Mouse (Mus musculus): ENCODE results near the gene Fbxl17.

The Fbxl17 gene

DNA sequence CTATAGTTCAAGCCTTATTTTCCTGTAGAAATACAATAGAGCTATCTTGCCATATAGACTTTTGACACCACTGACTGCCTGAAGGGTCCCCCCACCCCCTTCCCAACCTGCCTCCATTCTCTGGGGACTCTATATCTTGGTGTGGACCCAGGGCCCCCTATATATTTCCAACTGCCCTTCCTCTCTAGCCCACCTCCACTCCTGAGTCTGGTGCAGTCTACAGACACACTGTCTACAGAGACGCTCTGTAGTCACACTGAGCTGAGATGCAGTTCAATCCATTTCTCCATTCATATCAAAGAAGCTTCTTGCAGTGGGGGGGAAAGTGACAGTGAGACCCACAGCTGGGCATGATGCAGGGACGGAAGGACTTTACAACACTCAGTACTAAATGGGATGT lies 226.5 kb downstream of the Fbxl17 start:
- DNase-seq, result no peak

DNA sequence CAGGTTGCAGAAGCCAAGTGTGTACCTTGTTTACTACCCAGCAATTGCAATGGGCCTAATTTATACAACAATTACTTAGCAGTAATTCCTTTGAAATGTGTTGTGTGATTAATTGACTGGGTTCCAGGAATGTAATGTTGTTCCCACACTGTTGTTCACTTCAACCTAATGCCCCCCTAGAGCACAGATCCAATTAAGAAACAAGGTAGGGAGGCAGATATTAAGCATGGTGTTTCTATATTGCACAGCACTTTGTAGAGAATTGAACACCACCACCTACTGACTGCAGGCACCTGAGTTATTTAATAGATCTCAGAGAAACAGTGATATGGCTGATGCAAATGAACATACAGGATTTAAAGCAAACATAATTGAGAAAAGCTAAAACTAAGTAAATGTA lies 226.9 kb downstream of the Fbxl17 start:
- no peak for DNase-seq

DNA sequence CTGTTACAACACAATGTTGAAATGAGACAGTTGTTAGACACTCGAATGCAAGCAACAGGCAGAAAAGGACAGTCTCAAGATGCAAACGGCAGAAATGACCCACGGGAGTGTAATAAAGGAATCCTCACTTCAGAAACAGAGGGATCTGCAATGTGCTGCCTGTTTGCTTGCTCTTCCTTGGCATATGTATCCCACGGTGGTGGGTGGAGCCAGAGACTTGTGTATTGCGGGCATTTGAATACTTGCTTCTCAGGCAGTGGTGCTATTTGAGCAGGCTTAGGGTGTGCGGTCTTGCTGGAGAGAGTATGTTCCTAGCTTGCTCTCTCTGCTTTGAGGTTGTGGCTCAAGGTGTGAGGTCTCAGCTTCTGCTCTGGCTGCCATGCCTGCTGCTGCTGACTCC lies 228.8 kb downstream of the Fbxl17 start:
- no peak for DNase-seq

DNA sequence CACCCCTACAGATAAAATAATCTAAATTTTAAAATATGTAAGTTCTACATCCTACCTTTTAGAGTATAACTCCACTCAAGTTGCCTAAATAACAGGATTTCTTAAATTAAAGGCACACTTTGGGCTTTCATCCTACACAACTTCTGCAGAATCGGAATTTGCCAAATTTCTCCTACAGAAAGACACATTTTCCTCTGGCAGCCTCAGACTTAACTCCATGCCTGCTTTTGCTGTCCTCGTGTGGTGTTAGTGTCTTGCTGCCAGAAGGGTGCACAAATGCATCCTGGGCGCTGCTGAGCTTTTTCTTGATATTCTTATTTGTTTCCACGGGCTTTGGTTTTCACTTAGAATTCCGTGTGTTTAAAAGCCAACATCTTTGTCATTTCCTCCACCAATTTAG lies 229.3 kb downstream of the Fbxl17 start:
- no peak for DNase-seq

DNA sequence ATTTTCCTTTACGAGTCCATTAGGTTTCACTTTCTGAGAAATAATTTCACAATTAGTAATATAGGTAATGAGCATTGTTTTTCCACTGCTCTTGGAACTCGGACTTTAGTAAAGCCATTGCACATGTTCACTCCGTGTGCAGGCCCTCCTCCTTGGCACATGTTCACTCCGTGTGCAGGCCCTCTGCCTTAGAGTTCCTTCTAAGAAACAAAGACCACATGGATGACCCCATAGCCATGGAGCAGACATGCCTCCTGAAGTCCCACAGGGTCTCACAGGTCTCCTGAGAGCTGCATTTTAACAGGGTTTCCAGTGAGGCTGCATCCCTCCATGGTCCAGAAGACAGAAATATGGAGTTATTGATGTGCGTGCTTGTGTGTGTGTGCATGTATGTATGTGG lies 237.1 kb downstream of the Fbxl17 start:
- no peak for DNase-seq

DNA sequence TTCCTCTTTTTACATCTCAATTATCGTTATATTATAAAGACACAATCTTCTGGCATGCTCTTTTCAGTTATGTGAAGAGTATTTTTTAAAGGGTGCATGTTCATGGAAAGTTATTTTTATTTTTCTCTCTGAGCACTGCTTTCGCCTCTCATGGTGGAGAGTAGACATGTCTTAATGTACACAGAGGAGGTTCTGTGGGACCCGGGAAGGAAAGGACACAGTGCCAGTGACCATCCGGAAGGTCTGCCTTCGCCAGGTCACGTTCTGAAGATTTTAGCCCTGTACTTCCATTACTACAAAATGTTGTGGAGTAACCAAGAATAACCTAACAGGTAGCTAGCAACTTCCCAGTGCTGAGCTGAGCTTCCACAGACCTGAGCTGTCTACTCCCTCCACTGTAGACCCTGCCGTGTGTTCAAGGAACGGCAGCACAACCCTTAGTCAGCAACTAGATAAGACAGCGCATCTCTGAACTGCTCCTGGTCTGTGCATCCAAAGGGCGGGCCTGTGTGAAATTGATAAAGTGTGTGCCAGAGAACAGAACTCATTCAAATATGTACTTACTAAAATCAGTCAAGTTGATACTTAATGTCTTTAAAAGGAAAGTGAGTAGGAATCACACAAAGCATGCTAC lies 238.2 kb downstream of the Fbxl17 start:
- DNase-seq, result no peak

DNA sequence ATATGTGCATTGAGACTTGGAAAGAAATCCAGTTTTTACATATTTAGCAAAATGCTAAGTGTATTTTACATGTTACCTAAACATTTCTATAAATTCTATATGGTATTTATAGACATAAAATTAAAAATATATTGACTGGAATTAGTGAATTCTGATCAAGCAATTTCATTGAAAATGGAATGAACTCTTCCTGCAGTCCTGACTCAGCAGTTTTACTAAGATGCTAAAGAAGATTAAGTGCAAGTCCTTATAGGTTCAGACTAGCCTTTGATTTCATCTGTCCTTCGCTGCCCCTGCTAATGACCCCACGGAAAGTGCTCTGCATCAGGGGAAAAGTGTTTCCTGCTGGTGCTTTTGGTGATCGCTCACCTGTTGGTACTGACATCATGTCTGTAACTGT lies 240.7 kb downstream of the Fbxl17 start:
- no peak for DNase-seq

DNA sequence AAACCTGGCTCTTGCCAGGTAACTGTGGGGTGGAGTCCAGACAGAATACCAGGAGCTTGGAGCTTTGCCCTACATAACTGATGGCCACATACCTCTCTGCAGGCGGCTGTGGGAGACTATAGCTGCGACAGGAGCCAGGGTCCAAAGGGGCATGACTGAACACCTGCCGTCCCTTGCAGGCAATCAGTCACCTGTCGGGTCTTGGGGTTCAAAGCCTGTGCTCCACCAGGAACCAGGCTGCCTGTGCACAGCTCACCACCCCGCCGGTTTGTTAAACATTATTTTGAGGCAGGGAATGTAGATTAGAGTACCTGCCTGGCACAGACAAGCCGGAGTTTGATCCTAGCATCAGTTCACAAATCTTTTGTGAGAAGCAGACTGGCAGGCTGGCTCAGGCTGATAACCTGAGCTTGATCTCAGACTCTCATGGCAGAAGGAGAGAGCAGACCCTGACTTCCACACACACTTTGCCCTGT lies 253.6 kb downstream of the Fbxl17 start:
- peak; percentile 7 for DNase-seq

DNA sequence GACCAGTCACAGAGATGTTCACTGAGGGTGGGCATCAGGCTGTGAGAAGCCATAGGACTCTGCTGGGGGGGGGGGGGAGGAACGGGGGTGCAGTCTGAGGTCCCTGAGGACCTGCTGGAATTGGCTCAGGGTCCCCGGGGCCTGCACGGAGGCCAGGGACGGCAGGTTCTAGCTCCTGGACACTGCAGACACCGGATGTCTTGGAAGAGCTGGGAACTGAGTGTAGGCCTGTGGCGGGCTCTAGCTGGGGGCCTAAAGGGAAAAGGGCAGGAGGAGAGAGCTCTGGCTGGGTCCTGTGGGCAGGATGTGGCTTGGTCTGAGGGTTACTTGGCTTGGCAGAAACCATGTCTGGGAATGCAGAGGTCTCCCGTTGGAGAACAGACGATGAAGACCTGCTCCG lies 254.3 kb downstream of the Fbxl17 start:
- DNase-seq, result no peak

DNA sequence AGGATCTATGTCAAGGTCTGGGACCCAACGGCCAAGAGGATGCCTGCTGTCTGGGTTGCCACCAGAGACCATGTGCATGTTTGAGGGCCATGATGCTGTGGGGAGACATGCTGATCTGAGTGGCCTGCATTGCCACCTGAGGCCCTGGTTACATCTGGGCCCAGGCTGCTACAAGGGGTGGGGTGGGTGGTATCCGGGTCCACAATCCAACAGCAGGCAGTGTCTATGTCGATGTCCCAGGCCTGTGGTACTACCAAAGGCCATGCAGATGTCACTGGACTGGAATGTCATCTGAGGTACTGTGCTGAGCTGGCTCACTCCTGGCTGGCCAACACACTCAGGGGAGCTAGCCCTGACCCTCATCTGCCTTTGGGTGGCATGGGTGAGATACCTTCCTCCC lies 257.1 kb downstream of the Fbxl17 start:
- DNase-seq, result no peak

DNA sequence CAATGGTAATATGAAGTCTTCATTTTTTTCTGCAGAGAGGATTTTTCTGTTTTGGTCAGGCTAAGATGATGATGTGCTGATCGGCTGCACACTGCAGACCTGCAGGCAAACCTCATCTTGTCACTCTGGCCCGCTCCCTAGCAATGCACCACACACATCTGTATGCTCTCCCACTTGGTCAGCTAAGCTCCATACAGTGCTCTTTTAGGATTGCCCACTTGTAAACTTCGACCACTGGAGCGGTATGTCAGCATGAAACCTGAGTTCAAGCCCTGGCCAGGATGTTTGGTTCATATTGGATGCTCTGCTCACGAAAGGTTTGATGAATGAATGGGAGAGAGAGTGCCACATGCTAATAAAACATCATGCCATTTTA lies 259.1 kb downstream of the Fbxl17 start:
- DNase-seq, result no peak

DNA sequence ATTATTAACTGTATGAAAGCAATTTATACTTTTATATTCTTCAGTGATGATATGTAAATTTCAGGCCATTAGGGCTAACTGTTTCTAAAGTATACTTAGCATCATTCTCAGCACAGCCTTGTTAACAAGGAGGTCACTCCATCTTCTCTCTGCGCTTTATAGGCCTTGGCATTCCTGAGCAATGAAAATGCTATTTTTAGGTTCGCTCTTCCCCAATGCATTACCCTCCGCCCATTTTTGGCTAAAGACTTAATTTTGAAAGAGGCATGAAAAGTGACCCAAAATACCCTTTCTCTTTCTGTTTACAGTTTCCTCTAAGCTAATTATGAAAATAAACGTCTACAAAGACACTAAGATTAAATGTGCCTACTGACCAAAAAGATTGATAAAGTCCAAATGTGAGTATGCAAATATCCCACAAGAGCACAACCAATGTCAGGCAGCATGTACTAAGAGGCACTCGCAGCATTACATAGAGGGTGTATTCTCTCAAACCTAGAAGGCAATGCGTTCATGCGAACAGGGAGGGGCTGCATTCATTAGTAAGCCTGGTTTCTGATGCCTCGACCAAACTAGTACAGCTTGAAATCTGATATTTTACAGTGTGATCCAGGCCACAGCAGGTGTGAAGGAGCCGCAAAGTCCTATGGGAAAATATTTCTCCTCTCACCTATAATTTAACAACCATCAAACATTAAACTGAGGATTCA lies 259.6 kb downstream of the Fbxl17 start:
- no peak for DNase-seq

DNA sequence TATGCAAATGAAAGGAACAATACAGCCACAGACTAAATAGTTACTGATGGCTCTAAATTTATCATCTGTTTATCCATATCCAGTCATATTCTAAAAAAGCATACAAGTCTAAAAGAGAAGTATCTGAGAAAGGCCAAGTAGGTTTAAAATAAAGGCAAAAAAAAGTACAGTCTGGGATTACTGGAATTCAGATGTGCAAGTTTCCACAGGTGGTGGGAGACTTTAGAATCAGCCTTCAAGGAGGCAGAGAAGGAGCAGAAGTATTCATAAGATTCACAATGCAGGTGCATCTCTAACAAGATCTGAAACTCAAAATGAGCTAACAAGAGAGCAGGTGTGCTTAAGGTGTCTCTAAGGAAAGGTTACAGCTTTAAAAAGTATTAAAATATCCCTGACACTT lies 263.0 kb downstream of the Fbxl17 start:
- DNase-seq, result no peak

DNA sequence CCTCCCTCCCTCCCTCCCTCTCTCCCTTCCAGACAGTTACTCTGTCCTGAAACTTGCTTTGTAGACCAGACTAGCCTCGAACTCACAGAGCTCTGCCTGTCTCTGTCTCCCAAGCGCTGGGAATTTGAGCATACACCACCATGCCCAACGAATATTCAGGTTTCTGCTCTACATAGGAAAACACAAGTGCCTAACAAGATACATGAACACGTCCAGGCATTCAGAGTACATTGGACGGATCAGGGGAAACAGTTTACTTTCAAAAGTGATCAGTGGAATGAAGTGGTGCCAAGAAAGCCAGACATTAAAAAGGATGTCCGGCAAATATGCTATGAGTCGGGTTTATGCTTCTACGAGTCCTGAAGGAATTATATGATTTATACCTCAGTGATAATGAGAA lies 263.6 kb downstream of the Fbxl17 start:
- no peak for DNase-seq

DNA sequence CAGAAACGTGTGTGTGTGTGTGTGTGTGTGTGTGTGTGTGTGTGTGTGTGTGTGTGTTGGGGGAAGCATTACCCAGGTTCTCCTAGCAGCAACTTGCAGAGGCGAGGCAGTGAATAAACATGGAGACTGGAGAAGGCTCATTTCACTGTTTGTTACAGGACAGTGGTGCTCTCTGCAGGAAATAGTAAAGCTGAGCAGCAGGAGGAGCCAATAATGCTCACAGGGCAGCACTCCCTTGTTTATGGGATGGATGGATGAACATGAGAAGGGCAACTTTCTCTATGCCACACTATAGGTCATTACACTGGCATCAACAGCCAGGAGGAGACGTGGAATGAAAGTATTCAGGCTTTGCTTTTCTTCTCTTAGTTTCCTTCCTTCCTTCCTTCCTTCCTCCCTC lies 264.0 kb downstream of the Fbxl17 start:
- DNase-seq, result no peak

DNA sequence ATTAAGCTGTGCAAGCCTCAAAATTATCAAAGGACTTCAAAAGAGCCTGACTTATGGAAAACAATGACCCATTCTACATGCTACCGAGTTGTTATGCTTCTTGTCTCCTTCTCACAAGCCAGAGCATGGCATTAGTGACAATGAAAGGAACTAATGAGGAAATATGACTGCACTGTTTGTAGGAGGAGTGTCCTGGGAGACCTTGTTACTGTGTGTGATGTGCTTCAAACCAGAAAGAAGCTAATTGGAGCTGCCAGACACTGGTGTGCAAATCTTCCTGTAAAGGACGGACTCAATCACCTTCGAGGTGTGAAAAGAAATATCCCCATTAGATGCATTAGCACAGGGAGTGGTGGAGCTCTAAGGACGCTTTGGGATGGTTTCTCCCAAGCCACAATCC lies 270.7 kb downstream of the Fbxl17 start:
- no peak for DNase-seq

DNA sequence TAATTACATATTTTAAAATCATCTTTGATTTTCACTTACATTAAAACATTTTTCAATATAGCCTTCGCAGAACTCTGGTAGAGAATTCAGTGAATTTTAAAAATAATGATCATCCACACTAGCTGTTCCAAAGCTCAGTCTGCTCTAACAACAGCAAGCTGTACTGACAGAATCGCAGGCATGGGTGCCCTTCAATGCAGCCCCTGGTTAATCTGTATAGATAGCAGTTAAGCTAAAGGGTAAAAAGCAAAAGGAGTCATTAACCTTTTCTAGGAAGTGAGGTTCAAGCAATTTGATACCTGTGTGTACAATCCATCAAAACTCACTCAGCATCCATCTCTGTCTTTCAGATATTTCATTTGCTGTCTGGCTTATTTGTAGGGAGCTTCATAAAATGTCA lies 273.4 kb downstream of the Fbxl17 start:
- peak; percentile 11 for DNase-seq

DNA sequence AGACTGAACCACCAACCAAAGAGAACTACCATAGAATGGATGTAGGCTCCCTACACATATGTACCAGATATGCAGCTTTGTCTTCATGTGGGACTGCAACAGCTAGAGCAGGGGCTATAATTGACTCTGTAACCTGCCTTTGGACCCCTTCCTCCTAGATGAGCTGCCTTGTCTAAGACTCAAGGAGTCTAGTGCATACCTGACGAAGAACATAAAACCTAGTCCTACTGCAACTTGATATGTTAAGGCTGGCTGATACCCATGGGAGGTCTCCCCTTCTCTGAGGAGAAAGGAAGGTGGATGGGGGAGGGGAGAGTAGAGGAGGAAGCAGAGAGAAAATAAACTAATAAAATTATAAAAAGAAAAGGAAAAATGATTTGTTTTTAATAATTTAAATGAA lies 273.9 kb downstream of the Fbxl17 start:
- DNase-seq, result no peak

DNA sequence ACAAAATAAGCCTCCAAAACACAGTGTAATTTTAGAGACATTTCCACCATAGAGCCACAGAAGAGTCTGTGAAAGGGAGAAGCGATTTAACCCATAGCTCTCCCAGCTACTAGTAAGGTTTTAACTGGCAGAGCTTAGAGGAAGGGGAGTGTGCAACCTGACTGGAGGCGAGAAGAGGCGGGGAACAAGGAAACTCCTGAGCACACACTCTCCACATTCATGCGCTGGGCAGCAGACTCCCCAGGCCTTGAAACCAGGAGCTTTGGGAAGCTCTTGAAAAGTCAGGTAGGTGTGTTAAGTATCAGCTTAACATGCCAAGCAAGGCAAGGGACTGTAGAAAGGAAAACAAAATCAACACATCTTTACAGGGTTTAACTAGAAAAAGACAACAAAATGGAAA lies 276.1 kb downstream of the Fbxl17 start:
- no peak for DNase-seq

DNA sequence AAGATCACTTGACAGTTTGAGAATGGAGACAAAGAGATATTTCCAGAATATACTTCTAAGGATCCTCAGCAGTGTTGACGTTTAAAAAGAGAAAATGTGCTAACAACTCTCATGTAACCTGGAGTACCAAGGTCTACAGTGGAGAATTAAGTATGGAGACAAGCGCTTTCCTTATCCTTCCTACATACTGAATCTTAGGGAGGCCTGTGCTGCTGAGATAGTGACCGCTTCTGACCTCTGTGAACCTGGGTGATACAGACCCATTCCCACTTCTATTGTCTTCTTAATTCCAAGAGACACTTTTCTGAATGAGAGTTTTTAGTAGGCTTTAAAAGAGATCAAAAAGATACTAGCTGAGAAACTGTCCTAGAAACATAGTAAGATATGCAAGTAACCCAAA lies 278.2 kb downstream of the Fbxl17 start:
- no peak for DNase-seq

DNA sequence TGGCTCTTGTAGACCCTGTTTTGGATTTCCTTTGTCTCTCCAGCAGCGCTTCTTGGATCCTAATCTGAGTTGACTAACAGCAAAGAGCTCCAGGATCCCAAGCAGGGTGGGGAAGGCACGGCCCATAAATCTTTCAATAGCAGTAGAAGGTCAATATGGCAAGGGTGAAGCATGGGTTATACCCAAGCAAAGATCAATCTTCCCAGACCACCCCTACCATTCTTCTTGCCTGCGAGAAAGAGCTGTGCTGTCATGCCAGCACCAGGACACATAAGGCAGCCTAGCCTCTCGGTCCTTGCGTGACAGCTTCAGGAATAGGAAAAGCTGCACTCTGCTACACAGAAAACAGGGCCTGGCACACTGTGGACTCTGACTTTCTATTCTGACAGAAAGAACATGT lies 279.0 kb downstream of the Fbxl17 start:
- no peak for DNase-seq

DNA sequence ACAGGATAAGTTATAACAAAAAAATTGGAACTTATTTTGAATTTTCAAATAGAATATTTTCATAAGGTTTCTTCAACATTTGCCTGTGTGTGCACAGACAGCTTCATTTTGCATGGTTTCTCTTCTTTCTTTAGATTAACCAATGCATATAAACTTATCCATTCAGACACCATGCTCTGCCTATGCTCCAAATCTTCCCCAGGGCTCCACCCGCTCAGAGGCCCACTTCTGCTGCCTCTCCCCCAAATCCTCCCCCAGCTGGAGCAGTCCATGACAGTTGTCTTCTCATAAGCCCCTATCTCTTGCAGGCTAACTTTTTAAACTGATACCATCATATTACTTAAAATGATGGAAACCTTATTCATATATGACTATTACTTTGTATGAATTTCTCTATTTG lies 282.8 kb downstream of the Fbxl17 start:
- DNase-seq, result no peak

DNA sequence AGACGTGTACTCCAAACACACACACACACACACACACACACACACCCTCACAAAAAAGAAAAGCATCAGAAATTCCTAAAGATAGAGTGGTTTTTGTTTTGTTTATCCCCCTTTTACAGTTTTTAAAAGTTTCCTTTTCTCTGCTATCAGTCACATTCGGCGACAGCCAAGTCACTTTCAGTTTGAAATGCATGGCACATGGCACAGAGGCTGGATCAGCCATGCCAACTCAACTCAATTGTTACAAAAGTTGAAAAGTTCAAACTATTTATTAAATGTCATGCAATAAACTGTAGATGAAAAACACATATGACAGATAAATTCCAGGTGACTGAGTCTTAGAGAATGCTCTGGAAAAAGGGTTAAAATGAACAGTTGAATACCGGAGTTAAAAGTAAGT lies 287.8 kb downstream of the Fbxl17 start:
- DNase-seq, result no peak

DNA sequence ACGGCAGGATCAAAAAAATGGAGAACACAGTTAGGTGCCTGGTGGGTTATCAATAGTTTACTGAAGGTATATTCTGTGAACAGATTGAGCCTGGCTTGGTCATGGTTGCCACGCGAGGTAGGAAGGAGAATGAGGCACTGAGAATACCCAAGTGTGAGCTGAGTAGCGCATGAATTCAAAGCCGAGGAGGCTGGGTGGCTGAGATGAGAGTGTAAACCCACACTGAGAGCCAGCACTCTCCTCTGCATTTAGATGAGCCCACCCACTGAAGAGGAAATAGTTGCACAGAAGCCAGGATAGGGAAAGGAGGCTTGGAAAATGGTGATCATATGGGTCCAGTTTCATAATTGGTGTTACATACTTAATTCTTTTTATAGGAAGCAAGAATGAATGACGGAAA lies 290.7 kb downstream of the Fbxl17 start:
- DNase-seq, result no peak

DNA sequence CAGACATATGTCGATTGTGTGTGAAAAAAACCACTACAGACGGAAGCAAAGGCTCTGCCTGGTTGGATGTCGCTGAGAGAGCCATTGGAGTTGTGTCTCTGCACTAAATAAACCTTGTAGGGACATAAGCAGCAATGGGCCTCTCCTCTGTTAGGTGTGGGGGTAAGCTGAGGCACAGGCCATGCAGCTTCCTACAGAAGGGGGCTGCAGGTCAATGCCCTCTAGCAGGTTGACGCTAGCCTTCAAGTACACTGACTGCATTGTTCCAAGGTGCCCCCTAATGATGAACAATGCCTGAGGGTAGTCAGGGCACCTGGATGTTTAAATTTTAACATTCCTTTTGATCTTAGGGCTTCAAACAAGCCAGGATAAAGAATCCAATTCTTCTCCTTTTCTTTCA lies 291.5 kb downstream of the Fbxl17 start:
- no peak for DNase-seq

Measured in kidney, adult 9 months (tissue).